ENCODE assay signal across 22 mouse cellular contexts in genomic region chr16:76232174-76232573, GRCm38 (mm10).
DNase-seq lines count a peak whose midpoint lies in the region; ATAC-seq and TF ChIP-seq lines count a peak whose summit lies in the region.
"Had no signal": no experiment of that assay in that cellular context is flagged by ENCODE, and none has a peak within 500 bp of the region (broad histone marks: within the 10 kb centered on the region; RNA-seq: fewer than 3 reads in every experiment).

No protein-coding gene starts in this region.

- no peak for TF ChIP-seq POLR2A in lung, adult 2 months (IDR thresholded peaks at IDR 0.05; ENCODE audit: borderline replicate concordance, extremely low read depth, low read depth, low read length)

- 15% methylated on average over 3 of the region's 3 CpGs for WGBS in lung, embryonic 14.5 days
- 35% methylated on average over 3 of the region's 3 CpGs for WGBS in lung, adult 2 months

- no peaks in the 10 kb centered on the region for H3K27me3 ChIP-seq in lung, embryonic 14.5 days (ENCODE audit: insufficient read depth, low read length)
- H3K27me3 ChIP-seq: embryonic facial prominence, embryonic 15.5 days; hindbrain, embryonic 12.5 days had no signal

- peak; percentile 33 for DNase-seq in cerebellum, adult 9-11 months
- no peak for DNase-seq in cerebellum, postnatal 4 days (ENCODE audit: low spot score in 2 of 2)
- DNase-seq in lung, embryonic 14.5 days, result peak; percentile 40
- no peak for DNase-seq in lung, adult 2 months
- DNase-seq in adipocyte (ENCODE audit: low spot score), result peak; percentile 45
- DNase-seq in lung, postnatal 25 days (ENCODE audit: low spot score), result peak; percentile 42
- no peak for DNase-seq in spleen, adult 12 weeks (ENCODE audit: low spot score)
- DNase-seq: adrenal gland, adult 8-10 months; cerebellum, adult 8-10 months; embryo, embryonic 11 days; gastrocnemius, adult 2 months; gastrocnemius, postnatal 25 days; heart, postnatal 10 days; heart, postnatal 4 days had no signal

- H3K9ac ChIP-seq in lung, embryonic 14.5 days, result no peak overlapping the region
- H3K9ac ChIP-seq: embryonic facial prominence, embryonic 15.5 days; hindbrain, embryonic 12.5 days had no signal

- no peak overlapping the region for H3K4me3 ChIP-seq in lung, embryonic 14.5 days (ENCODE audit: low read depth, low read length)
- H3K4me3 ChIP-seq in lung, adult 2 months (replicated peaks; ENCODE audit: extremely low read depth, low read depth, low read length), result no peak overlapping the region
- H3K4me3 ChIP-seq: embryonic facial prominence, embryonic 15.5 days; erythroblast, embryonic 14.5 days; forebrain, embryonic 10.5 days; gastrocnemius, adult 2 months; heart, embryonic 10.5 days; hindbrain, embryonic 12.5 days had no signal

- H3K27ac ChIP-seq in lung, embryonic 14.5 days (ENCODE audit: low read depth), result no peak overlapping the region
- H3K27ac ChIP-seq: embryonic facial prominence, embryonic 15.5 days; forebrain, embryonic 10.5 days; gastrocnemius, adult 2 months; heart, embryonic 10.5 days; hindbrain, embryonic 12.5 days had no signal

- no peak overlapping the region for H3K4me2 ChIP-seq in lung, embryonic 14.5 days
- H3K4me2 ChIP-seq: embryonic facial prominence, embryonic 15.5 days; hindbrain, embryonic 12.5 days had no signal

- peak; percentile 47; the same call in 1 of the 2 replicates for ATAC-seq in lung, embryonic 14.5 days (ENCODE audit: insufficient read depth)
- ATAC-seq: forebrain, embryonic 14.5 days; hindbrain, embryonic 16.5 days; inflammation-experienced regulatory T-cells, adult 6 months had no signal

- TF ChIP-seq CTCF in lung, embryonic 14.5 days (IDR thresholded peaks at IDR 0.05; ENCODE audit: low read depth), result no peak
- TF ChIP-seq CTCF in lung, adult 2 months (IDR thresholded peaks at IDR 0.05; ENCODE audit: insufficient read depth, low read length), result no peak

- peaks cover 6% of the 10 kb centered on the region; the same call in 1 of the 2 replicates for H3K4me1 ChIP-seq in lung, embryonic 14.5 days (ENCODE audit: insufficient read depth)
- peaks cover 2% of the 10 kb centered on the region for H3K4me1 ChIP-seq in lung, adult 2 months (ENCODE audit: control insufficient read depth, insufficient read depth, low read length)
- H3K4me1 ChIP-seq: embryonic facial prominence, embryonic 15.5 days; forebrain, embryonic 10.5 days; hindbrain, embryonic 12.5 days had no signal

- no peaks in the 10 kb centered on the region for H3K9me3 ChIP-seq in lung, embryonic 14.5 days (ENCODE audit: low read depth, low read length)
- H3K9me3 ChIP-seq: embryonic facial prominence, embryonic 15.5 days; forebrain, embryonic 10.5 days; heart, embryonic 10.5 days; hindbrain, embryonic 12.5 days had no signal

- H3K36me3 ChIP-seq in lung, embryonic 14.5 days (ENCODE audit: insufficient read depth), result no peaks in the 10 kb centered on the region
- H3K36me3 ChIP-seq: embryonic facial prominence, embryonic 15.5 days; forebrain, embryonic 10.5 days; heart, embryonic 10.5 days; hindbrain, embryonic 12.5 days had no signal

Comparison
In these comparisons a context has a peak if more than half of its experiments do, and no peak if none do; other contexts are left out.
1. DNase-seq: peak in cerebellum, adult 9-11 months (single experiment), lung, embryonic 14.5 days (single experiment), adipocyte (single experiment) and lung, postnatal 25 days (single experiment); none in cerebellum, postnatal 4 days (0 of 2), lung, adult 2 months (single experiment) and spleen, adult 12 weeks (single experiment).